Comparison of ENCODE assay signal across 10 mouse cellular contexts in the genomic region with DNA sequence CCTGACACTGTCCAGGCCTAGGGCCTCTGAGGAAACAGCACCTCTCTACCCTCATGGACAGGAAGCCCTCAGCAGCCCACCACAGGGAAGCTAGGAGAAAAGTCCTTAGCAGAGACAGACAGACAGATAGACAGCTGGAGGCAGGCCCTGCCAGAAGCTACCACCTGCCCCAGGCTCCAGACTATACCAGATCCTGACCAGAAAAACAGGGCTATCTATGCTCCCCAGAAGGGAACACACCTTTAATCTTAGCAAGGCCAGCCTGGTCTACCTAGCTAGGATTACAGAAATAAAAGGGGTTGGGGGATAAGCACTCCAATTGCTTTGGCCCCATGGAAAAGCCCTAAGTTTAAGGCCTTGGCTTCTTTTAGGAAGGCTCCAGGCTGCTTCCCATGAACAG. TPM values are rescaled to one million over a fixed set of nuclear protein-coding genes. Genes with fewer than 3 reads are reported as not detected.
DNase-seq lines count a peak whose midpoint lies in the region; ATAC-seq lines count a peak whose summit lies in the region.
"Had no signal": no experiment of that assay in that cellular context is flagged by ENCODE, and none has a peak within 500 bp of the region (broad histone marks: within the 10 kb centered on the region; RNA-seq: fewer than 3 reads in every experiment).

No protein-coding gene starts in this region.

- H3K9ac ChIP-seq in heart, embryonic 16.5 days (ENCODE audit: low read length) = peak overlapping the region; percentile 57
- peak overlapping the region; percentile 71; the same call in 1 of the 2 replicates for H3K9ac ChIP-seq in hindbrain, embryonic 13.5 days
- H3K9ac ChIP-seq in midbrain, embryonic 13.5 days (replicated peaks) = no peak overlapping the region

- peaks cover 78% of the 10 kb centered on the region for H3K4me1 ChIP-seq in heart, embryonic 16.5 days (ENCODE audit: control insufficient read depth, insufficient read depth, low read length)
- peaks cover 41% of the 10 kb centered on the region for H3K4me1 ChIP-seq in embryonic facial prominence, embryonic 10.5 days
- H3K4me1 ChIP-seq in hindbrain, embryonic 13.5 days (replicated peaks) = peaks cover 65% of the 10 kb centered on the region
- H3K4me1 ChIP-seq in midbrain, embryonic 13.5 days (replicated peaks) = peaks cover 74% of the 10 kb centered on the region

- H3K4me3 ChIP-seq in heart, embryonic 16.5 days (ENCODE audit: low read length) = no peak overlapping the region
- H3K4me3 ChIP-seq in embryonic facial prominence, embryonic 10.5 days = no peak overlapping the region
- H3K4me3 ChIP-seq in hindbrain, embryonic 13.5 days = no peak overlapping the region
- no peak overlapping the region for H3K4me3 ChIP-seq in midbrain, embryonic 13.5 days (replicated peaks)

- H3K4me2 ChIP-seq in heart, embryonic 16.5 days (ENCODE audit: low read depth, low read length) = no peak overlapping the region
- H3K4me2 ChIP-seq in hindbrain, embryonic 13.5 days = no peak overlapping the region
- no peak overlapping the region for H3K4me2 ChIP-seq in midbrain, embryonic 13.5 days (replicated peaks)

- no peak for ATAC-seq in heart, embryonic 16.5 days (replicated peaks; ENCODE audit: extremely low read depth, insufficient read depth, low FRiP score)
- no peak for ATAC-seq in hindbrain, embryonic 13.5 days (ENCODE audit: low FRiP score)
- ATAC-seq in midbrain, embryonic 13.5 days = no peak

- peak overlapping the region; percentile 86 for H3K27ac ChIP-seq in heart, embryonic 16.5 days (ENCODE audit: low read length)
- peak overlapping the region; percentile 83 for H3K27ac ChIP-seq in embryonic facial prominence, embryonic 10.5 days (replicated peaks)
- peak overlapping the region; percentile 98 for H3K27ac ChIP-seq in hindbrain, embryonic 13.5 days
- peak overlapping the region; percentile 99 for H3K27ac ChIP-seq in midbrain, embryonic 13.5 days

- DNase-seq in heart, adult 9 months (ENCODE audit: low spot score in 2 of 2) = no peak
- DNase-seq in embryonic facial prominence, embryonic 10.5 days (ENCODE audit: low spot score) = no peak
- DNase-seq in layer of hippocampus, adult 9-10 months (ENCODE audit: low spot score) = no peak
- DNase-seq in cerebellum, adult 11 months = no peak
- DNase-seq in spleen, adult 18-20 months = no peak
- DNase-seq: gastrocnemius, postnatal 25 days; lung, postnatal 36 days had no signal

- peaks cover 3% of the 10 kb centered on the region; the same call in 1 of the 2 replicates for H3K36me3 ChIP-seq in heart, embryonic 16.5 days (ENCODE audit: control insufficient read depth, insufficient read depth)
- no peaks in the 10 kb centered on the region for H3K36me3 ChIP-seq in embryonic facial prominence, embryonic 10.5 days (replicated peaks)
- peaks cover 9% of the 10 kb centered on the region for H3K36me3 ChIP-seq in hindbrain, embryonic 13.5 days
- H3K36me3 ChIP-seq in midbrain, embryonic 13.5 days = peaks cover 17% of the 10 kb centered on the region; the same call in 1 of the 2 replicates

- H3K9me3 ChIP-seq in heart, embryonic 16.5 days (replicated peaks; ENCODE audit: control insufficient read depth, low read length) = no peaks in the 10 kb centered on the region
- H3K9me3 ChIP-seq in embryonic facial prominence, embryonic 10.5 days = no peaks in the 10 kb centered on the region
- no peaks in the 10 kb centered on the region for H3K9me3 ChIP-seq in hindbrain, embryonic 13.5 days
- H3K9me3 ChIP-seq in midbrain, embryonic 13.5 days = no peaks in the 10 kb centered on the region

- no peaks in the 10 kb centered on the region for H3K27me3 ChIP-seq in heart, embryonic 16.5 days (ENCODE audit: control insufficient read depth, insufficient read depth, low read length)
- peaks cover 43% of the 10 kb centered on the region for H3K27me3 ChIP-seq in embryonic facial prominence, embryonic 10.5 days (replicated peaks; ENCODE audit: low read depth, poor library complexity, severe bottlenecking)
- H3K27me3 ChIP-seq in hindbrain, embryonic 13.5 days = no peaks in the 10 kb centered on the region
- H3K27me3 ChIP-seq in midbrain, embryonic 13.5 days = 0 out of 2 replicates have a peak, but pooled peaks cover 6% of the 10 kb centered on the region

RNA-seq across cellular contexts. Expression of a gene that starts 8.0 kb away (rescaled TPM):
- polyA plus RNA-seq in heart, embryonic 16.5 days (2015; fragmentation: Nextera tagmentation; extraction: Ambion mirVana) = 18.0 and 25.2 TPM in 2 replicates
- polyA plus RNA-seq in embryonic facial prominence, embryonic 10.5 days (2016; fragmentation: Nextera tagmentation; extraction: Ambion mirVana) = 10.9 and 13.7 TPM in 2 replicates
- 12.8 and 14.2 TPM in 2 replicates for polyA plus RNA-seq in hindbrain, embryonic 13.5 days (2015; fragmentation: Nextera tagmentation; extraction: Ambion mirVana)
- 9.0 and 10.3 TPM in 2 replicates for polyA plus RNA-seq in midbrain, embryonic 13.5 days (2015; fragmentation: Nextera tagmentation; extraction: Ambion mirVana)

RNA-seq across cellular contexts. Expression of a gene that starts 21.2 kb away (rescaled TPM):
- 27.3 and 31.9 TPM in 2 replicates for polyA plus RNA-seq in heart, embryonic 16.5 days (2015; fragmentation: Nextera tagmentation; extraction: Ambion mirVana)
- 7.6 and 7.7 TPM in 2 replicates for polyA plus RNA-seq in embryonic facial prominence, embryonic 10.5 days (2016; fragmentation: Nextera tagmentation; extraction: Ambion mirVana)
- 9.8 and 10.2 TPM in 2 replicates for polyA plus RNA-seq in hindbrain, embryonic 13.5 days (2015; fragmentation: Nextera tagmentation; extraction: Ambion mirVana)
- 7.0 and 7.8 TPM in 2 replicates for polyA plus RNA-seq in midbrain, embryonic 13.5 days (2015; fragmentation: Nextera tagmentation; extraction: Ambion mirVana)

RNA-seq across cellular contexts. Expression of a gene that starts 48.6 kb away (rescaled TPM):
- 2.3 and 2.6 TPM in 2 replicates for polyA plus RNA-seq in heart, embryonic 16.5 days (2015; fragmentation: Nextera tagmentation; extraction: Ambion mirVana)
- 0.69 and 0.83 TPM in 2 replicates for polyA plus RNA-seq in embryonic facial prominence, embryonic 10.5 days (2016; fragmentation: Nextera tagmentation; extraction: Ambion mirVana)
- polyA plus RNA-seq in hindbrain, embryonic 13.5 days (2015; fragmentation: Nextera tagmentation; extraction: Ambion mirVana) = 0.57 and 0.93 TPM in 2 replicates
- 0.39 and 0.69 TPM in 2 replicates for polyA plus RNA-seq in midbrain, embryonic 13.5 days (2015; fragmentation: Nextera tagmentation; extraction: Ambion mirVana)

RNA-seq across cellular contexts. Expression of a gene that starts 50.1 kb away (rescaled TPM):
- polyA plus RNA-seq in heart, embryonic 16.5 days (2015; fragmentation: Nextera tagmentation; extraction: Ambion mirVana) = 71.1 and 77.3 TPM in 2 replicates
- 53.6 and 57.2 TPM in 2 replicates for polyA plus RNA-seq in embryonic facial prominence, embryonic 10.5 days (2016; fragmentation: Nextera tagmentation; extraction: Ambion mirVana)
- polyA plus RNA-seq in hindbrain, embryonic 13.5 days (2015; fragmentation: Nextera tagmentation; extraction: Ambion mirVana) = 45.7 and 48.7 TPM in 2 replicates
- polyA plus RNA-seq in midbrain, embryonic 13.5 days (2015; fragmentation: Nextera tagmentation; extraction: Ambion mirVana) = 50.2 and 51.5 TPM in 2 replicates
